Comparison of ENCODE assay signal across 8 mouse cellular contexts in genomic region chr3:88473020-88473419, GRCm38 (mm10). TPM values are rescaled to one million over a fixed set of nuclear protein-coding genes. Genes with fewer than 3 reads are reported as not detected.
DNase-seq lines count a peak whose midpoint lies in the region; ATAC-seq and TF ChIP-seq lines count a peak whose summit lies in the region.

No protein-coding gene starts in this region.

- TF ChIP-seq POLR2A in heart, adult 2 months (IDR thresholded peaks at IDR 0.05; ENCODE audit: insufficient read depth, low read depth, low read length), result no peak

- H3K27me3 ChIP-seq in forebrain, embryonic 13.5 days, result peaks cover 8% of the 10 kb centered on the region; the same call in 1 of the 2 replicates
- H3K27me3 ChIP-seq in limb, embryonic 15.5 days, result no peaks in the 10 kb centered on the region
- no peaks in the 10 kb centered on the region for H3K27me3 ChIP-seq in intestine, embryonic 16.5 days (replicated peaks; ENCODE audit: control insufficient read depth, insufficient read depth, low read length)
- H3K27me3 ChIP-seq in heart, adult 2 months (ENCODE audit: control insufficient read depth, insufficient read depth, low read length), result no peaks in the 10 kb centered on the region

- ATAC-seq in forebrain, embryonic 13.5 days, result peak; percentile 72
- no peak for ATAC-seq in limb, embryonic 15.5 days (ENCODE audit: insufficient number of reproducible peaks, low FRiP score, low TSS enrichment, low read depth)
- ATAC-seq in intestine, embryonic 16.5 days, result no peak

- H3K4me2 ChIP-seq in forebrain, embryonic 13.5 days, result no peak overlapping the region
- no peak overlapping the region for H3K4me2 ChIP-seq in limb, embryonic 15.5 days
- H3K4me2 ChIP-seq in intestine, embryonic 16.5 days (ENCODE audit: low read depth, low read length), result no peak overlapping the region

- no peaks in the 10 kb centered on the region for H3K9me3 ChIP-seq in forebrain, embryonic 13.5 days (replicated peaks)
- H3K9me3 ChIP-seq in limb, embryonic 15.5 days, result no peaks in the 10 kb centered on the region
- H3K9me3 ChIP-seq in intestine, embryonic 16.5 days (ENCODE audit: control insufficient read depth, low read length), result no peaks in the 10 kb centered on the region

- H3K79me2 ChIP-seq in heart, adult 2 months (replicated peaks; ENCODE audit: control insufficient read depth, insufficient read depth, low read length), result no peaks in the 10 kb centered on the region

- H3K9ac ChIP-seq in forebrain, embryonic 13.5 days, result no peak overlapping the region
- H3K9ac ChIP-seq in limb, embryonic 15.5 days, result no peak overlapping the region
- H3K9ac ChIP-seq in intestine, embryonic 16.5 days (ENCODE audit: low read depth, low read length), result no peak overlapping the region
- no peak overlapping the region for H3K9ac ChIP-seq in heart, adult 2 months (ENCODE audit: low read depth, low read length)

- peak; percentile 88 for DNase-seq in heart, adult 11 months
- DNase-seq in heart, adult 8-10 months (ENCODE audit: low spot score), result no peak
- peak; percentile 80 for DNase-seq in ES-CJ7 (ENCODE audit: low read depth, low spot score)
- no peak for DNase-seq in layer of hippocampus, adult 9-11 months
- no peak for DNase-seq in heart, adult 2 months

- WGBS in forebrain, embryonic 13.5 days, result 20% methylated on average over 5 of the region's 5 CpGs
- 24% methylated on average over 5 of the region's 5 CpGs for WGBS in limb, embryonic 15.5 days
- 49% methylated on average over 5 of the region's 5 CpGs for WGBS in intestine, embryonic 16.5 days
- WGBS in heart, adult 2 months, result 37% methylated on average over 5 of the region's 5 CpGs

- H3K36me3 ChIP-seq in forebrain, embryonic 13.5 days (ENCODE audit: poor library complexity, severe bottlenecking), result no peaks in the 10 kb centered on the region
- no peaks in the 10 kb centered on the region for H3K36me3 ChIP-seq in limb, embryonic 15.5 days
- no peaks in the 10 kb centered on the region for H3K36me3 ChIP-seq in intestine, embryonic 16.5 days (ENCODE audit: control insufficient read depth, insufficient read depth, low read length)
- H3K36me3 ChIP-seq in heart, adult 2 months (ENCODE audit: control insufficient read depth, insufficient read depth, low read length), result no peaks in the 10 kb centered on the region

- peak overlapping the region; percentile 7 for H3K27ac ChIP-seq in forebrain, embryonic 13.5 days
- peak overlapping the region; percentile 50; the same call in 1 of the 2 replicates for H3K27ac ChIP-seq in limb, embryonic 15.5 days
- no peak overlapping the region for H3K27ac ChIP-seq in intestine, embryonic 16.5 days (ENCODE audit: low read length)
- H3K27ac ChIP-seq in heart, adult 2 months, result no peak overlapping the region

- intact Hi-C loops in heart, adult 2 months (cut with DNase I), result no loop called here

- TF ChIP-seq EP300 in heart, adult 2 months (IDR thresholded peaks at IDR 0.05; ENCODE audit: insufficient read depth, low read depth, low read length), result no peak

- H3K4me1 ChIP-seq in forebrain, embryonic 13.5 days, result peaks cover 11% of the 10 kb centered on the region
- peaks cover 10% of the 10 kb centered on the region for H3K4me1 ChIP-seq in limb, embryonic 15.5 days
- H3K4me1 ChIP-seq in intestine, embryonic 16.5 days (ENCODE audit: control insufficient read depth, insufficient read depth, low read length), result peaks cover 7% of the 10 kb centered on the region; the same call in 1 of the 2 replicates
- H3K4me1 ChIP-seq in heart, adult 2 months (ENCODE audit: control insufficient read depth, insufficient read depth, low read length), result peaks cover 1% of the 10 kb centered on the region; the same call in 1 of the 2 replicates

- H3K4me3 ChIP-seq in forebrain, embryonic 13.5 days, result no peak overlapping the region
- no peak overlapping the region for H3K4me3 ChIP-seq in limb, embryonic 15.5 days
- no peak overlapping the region for H3K4me3 ChIP-seq in intestine, embryonic 16.5 days (ENCODE audit: low read length)
- H3K4me3 ChIP-seq in heart, adult 2 months, result no peak overlapping the region

- no peak for TF ChIP-seq CTCF in heart, adult 2 months (IDR thresholded peaks at IDR 0.05)

RNA-seq across cellular contexts. Expression of gene Sema4a, which starts 12.0 kb away (rescaled TPM):
- 1 to 10 TPM; 2.6 to 4.7 (median 3.8) TPM for total RNA-seq in heart, adult 8-10 months (2022)
- 13.7 and 16.7 TPM in 2 replicates for polyA plus RNA-seq in forebrain, embryonic 13.5 days (2015; fragmentation: Nextera tagmentation; extraction: Ambion mirVana)
- polyA plus RNA-seq in limb, embryonic 15.5 days (2015; fragmentation: Nextera tagmentation; extraction: Ambion mirVana), result 23.1 and 24.5 TPM in 2 replicates
- 60.9 and 71.1 TPM in 2 replicates for polyA plus RNA-seq in intestine, embryonic 16.5 days (2015; fragmentation: Nextera tagmentation; extraction: Ambion mirVana)
- total RNA-seq in heart, adult 2 months (2021), result 1 to 10 TPM; 3.2 to 3.3 TPM
- polyA plus RNA-seq in heart, adult 2 months (2012; rRNA removed), result 8.5 and 9.5 TPM in 2 replicates

RNA-seq across cellular contexts. Expression of gene Lmna, which starts 36.7 kb away (rescaled TPM):
- 100 to 1,000 TPM; 112 to 127 (median 118) TPM for total RNA-seq in heart, adult 8-10 months (2022)
- 12.1 and 15.5 TPM in 2 replicates for polyA plus RNA-seq in forebrain, embryonic 13.5 days (2015; fragmentation: Nextera tagmentation; extraction: Ambion mirVana)
- 635 and 751 TPM in 2 replicates for polyA plus RNA-seq in limb, embryonic 15.5 days (2015; fragmentation: Nextera tagmentation; extraction: Ambion mirVana)
- polyA plus RNA-seq in intestine, embryonic 16.5 days (2015; fragmentation: Nextera tagmentation; extraction: Ambion mirVana), result 126 and 127 TPM in 2 replicates
- 100 to 1,000 TPM; 117 to 138 TPM for total RNA-seq in heart, adult 2 months (2021)
- polyA plus RNA-seq in heart, adult 2 months (2012; rRNA removed), result 67.3 and 85.2 TPM in 2 replicates

RNA-seq across cellular contexts. Expression of gene Slc25a44, which starts 48.1 kb away (rescaled TPM):
- total RNA-seq in heart, adult 8-10 months (2022), result 10 to 100 TPM; 13.1 to 14.7 (median 14.1) TPM
- polyA plus RNA-seq in forebrain, embryonic 13.5 days (2015; fragmentation: Nextera tagmentation; extraction: Ambion mirVana), result 23.0 and 26.2 TPM in 2 replicates
- polyA plus RNA-seq in limb, embryonic 15.5 days (2015; fragmentation: Nextera tagmentation; extraction: Ambion mirVana), result 16.5 and 17.1 TPM in 2 replicates
- 20.4 and 21.8 TPM in 2 replicates for polyA plus RNA-seq in intestine, embryonic 16.5 days (2015; fragmentation: Nextera tagmentation; extraction: Ambion mirVana)
- 10 to 100 TPM; 11.9 to 14.6 TPM for total RNA-seq in heart, adult 2 months (2021)
- 19.1 and 25.9 TPM in 2 replicates for polyA plus RNA-seq in heart, adult 2 months (2012; rRNA removed)

RNA-seq across cellular contexts. Expression of gene Mex3a, which starts 59.2 kb away (rescaled TPM):
- under 1 TPM; 0.28 to 0.44 (median 0.33) TPM for total RNA-seq in heart, adult 8-10 months (2022)
- polyA plus RNA-seq in forebrain, embryonic 13.5 days (2015; fragmentation: Nextera tagmentation; extraction: Ambion mirVana), result 51.5 and 52.6 TPM in 2 replicates
- polyA plus RNA-seq in limb, embryonic 15.5 days (2015; fragmentation: Nextera tagmentation; extraction: Ambion mirVana), result 17.6 and 21.0 TPM in 2 replicates
- polyA plus RNA-seq in intestine, embryonic 16.5 days (2015; fragmentation: Nextera tagmentation; extraction: Ambion mirVana), result 6.5 and 7.3 TPM in 2 replicates
- under 1 TPM; 0.42 to 0.45 TPM for total RNA-seq in heart, adult 2 months (2021)
- 0.27 and 0.59 TPM in 2 replicates for polyA plus RNA-seq in heart, adult 2 months (2012; rRNA removed)

Comparison
In these comparisons a context has a peak if more than half of its experiments do, and no peak if none do; other contexts are left out.
1. DNase-seq: peak in heart, adult 11 months (single experiment) and ES-CJ7 (single experiment); none in heart, adult 8-10 months (single experiment), layer of hippocampus, adult 9-11 months (single experiment) and heart, adult 2 months (0 of 2).
2. H3K27ac ChIP-seq: peak in forebrain, embryonic 13.5 days (single experiment) and limb, embryonic 15.5 days (single experiment); none in intestine, embryonic 16.5 days (single experiment) and heart, adult 2 months (single experiment).